Mouse (Mus musculus): Measurements from ENCODE around the gene Cd44. TPM values are rescaled to one million over a fixed set of nuclear protein-coding genes. Genes with fewer than 3 reads are reported as not detected.

Gene Cd44
- total RNA-seq (2021): 10 to 100 TPM; 10.8 to 13.1 TPM

- DNase-seq (ENCODE audit: extremely low spot score in 1 of 2, low spot score in 2 of 2): peak in 1 of 2 experiments; percentile 47
- intact Hi-C loops (cut with DNase I): no loop called here
Measured at GRCm38 (mm10) chr2:102900875-102901827, at the start of gene Cd44. Cd44 (minus strand) TSS chr2:102901665.

- no peak for DNase-seq (ENCODE audit: extremely low spot score in 1 of 2, low spot score in 2 of 2)
- intact Hi-C loops (cut with DNase I): no loop called here
Measured at GRCm38 (mm10) chr2:102948481-102948857, 47.0 kb upstream of the Cd44 start.

DNA sequence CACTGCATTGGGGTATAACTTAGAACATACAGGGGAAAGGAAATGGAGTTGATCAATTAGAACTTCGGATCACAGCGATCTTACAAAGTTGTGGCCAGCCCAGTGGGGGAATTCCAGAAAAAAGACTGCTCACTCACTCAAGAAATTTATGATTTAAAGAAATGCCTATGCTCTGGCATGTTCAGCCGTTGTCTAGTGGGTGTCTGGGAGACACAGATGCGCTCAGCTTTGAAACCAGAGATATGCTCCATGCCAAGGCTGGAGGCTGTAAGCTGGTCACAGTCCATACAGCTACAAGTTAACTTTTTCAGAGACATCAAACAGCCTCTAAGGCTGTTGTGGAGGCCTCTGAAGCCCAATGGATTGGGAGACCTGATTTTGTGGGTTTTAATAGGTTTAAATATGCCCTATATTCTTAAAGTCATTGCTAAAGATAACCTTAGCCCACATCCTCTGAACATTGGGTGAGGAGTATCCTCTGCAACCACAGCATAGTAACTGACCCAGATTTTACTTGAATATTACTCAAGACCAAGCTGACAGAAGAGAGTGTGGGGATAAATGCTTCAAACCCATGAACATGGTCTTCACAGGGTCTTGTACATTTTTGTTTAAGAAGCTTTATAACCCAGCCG, 46.5 kb upstream of the Cd44 start:
- DNase-seq (ENCODE audit: extremely low spot score in 1 of 2, low spot score in 2 of 2): no peak
- intact Hi-C loops (cut with DNase I): no loop called here

DNA sequence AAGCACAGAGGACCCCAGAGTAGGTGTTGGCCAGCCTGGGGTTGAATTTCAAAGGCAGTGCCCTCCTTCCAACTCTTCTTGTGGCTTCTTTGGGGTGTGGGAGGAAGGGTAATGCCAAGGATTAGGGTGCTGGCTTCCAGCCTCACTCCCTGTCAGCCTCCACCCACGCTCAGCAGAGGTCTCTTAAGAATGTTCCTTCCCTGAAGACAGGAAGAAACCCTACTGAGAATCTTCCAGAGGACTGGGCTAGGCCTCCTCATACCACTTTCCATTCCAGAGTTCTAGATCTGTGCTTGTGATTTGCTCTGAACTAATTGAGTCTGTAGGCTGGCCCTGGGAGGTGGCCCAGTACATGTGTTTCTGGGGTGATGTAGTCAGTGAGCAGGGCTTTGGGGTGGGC, 43.6 kb upstream of the Cd44 start:
- no peak for DNase-seq (ENCODE audit: extremely low spot score in 1 of 2, low spot score in 2 of 2)
- intact Hi-C loops (cut with DNase I): no loop called here

- no peak for DNase-seq (ENCODE audit: extremely low spot score in 1 of 2, low spot score in 2 of 2)
Measured at GRCm38 (mm10) chr2:102944415-102945012, 43.0 kb upstream of the Cd44 start.

GRCm38 (mm10) chr2:102943983-102944382, 42.5 kb upstream of the Cd44 start:
- intact Hi-C loops (cut with DNase I): no loop called here
- peak; percentile 31 to 63 for DNase-seq (ENCODE audit: extremely low spot score in 1 of 2, low spot score in 2 of 2)

More at GRCm38 (mm10) chr2:102944415-102945012, 43.0 kb upstream of the Cd44 start:
- intact Hi-C loops (cut with DNase I): no loop called here

DNA sequence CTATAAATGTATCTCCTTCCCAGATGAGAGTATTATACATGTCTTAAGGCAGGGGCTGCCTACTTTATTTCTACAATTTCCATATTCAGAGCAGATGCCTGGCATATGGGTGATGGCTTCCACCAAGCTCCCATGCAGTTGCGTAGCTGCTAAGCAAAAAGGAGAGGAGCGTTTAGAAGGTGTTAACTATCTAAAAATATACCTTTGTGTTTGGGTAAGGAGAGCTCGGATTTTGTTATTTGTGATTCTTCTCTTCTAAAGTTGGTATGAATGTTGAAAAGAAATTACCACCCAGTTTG, 41.3 kb upstream of the Cd44 start:
- DNase-seq (ENCODE audit: extremely low spot score in 1 of 2, low spot score in 2 of 2): peak in 1 of 2 experiments; percentile 40
- intact Hi-C loops (cut with DNase I): no loop called here

DNA sequence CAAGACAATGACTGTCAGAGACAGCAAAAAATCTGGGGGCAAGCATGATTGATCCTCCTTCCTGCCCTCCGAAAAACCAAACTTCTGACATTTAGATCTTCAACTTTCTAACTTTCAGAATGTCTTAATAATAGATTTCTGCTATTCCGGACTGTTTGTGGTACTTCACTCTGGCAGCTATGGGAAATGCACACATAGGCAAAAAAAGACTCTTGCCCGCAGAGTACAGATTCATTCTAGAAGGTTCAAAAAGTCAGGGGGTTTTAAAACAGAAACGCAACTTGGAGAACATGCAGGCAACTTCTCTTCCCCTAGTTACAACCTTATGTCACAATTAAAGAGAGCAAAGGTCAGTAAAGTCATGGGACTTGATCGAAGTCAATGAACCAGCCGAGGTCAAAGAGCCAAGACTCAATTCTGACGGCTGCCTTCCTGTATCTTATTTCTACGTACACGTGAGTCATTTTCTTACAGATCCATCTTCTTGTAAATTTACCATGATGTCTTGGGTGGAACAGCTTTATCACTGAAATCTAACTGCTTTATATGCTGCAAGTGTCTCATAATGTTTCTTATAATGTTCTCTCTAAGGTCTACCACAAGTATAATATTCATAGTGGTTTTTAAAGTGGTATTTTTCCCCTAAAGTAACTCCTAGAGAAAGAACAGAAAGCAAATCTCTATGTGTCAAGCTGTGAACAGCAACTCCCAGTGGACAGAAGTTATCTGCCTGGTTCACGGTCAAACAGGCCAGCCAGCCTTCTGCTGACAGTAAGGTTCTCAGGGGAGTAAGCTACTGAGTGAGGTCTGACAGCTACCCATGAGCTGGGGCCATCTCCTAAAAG, 40.7 kb upstream of the Cd44 start:
- intact Hi-C loops (cut with DNase I): no loop called here

DNA sequence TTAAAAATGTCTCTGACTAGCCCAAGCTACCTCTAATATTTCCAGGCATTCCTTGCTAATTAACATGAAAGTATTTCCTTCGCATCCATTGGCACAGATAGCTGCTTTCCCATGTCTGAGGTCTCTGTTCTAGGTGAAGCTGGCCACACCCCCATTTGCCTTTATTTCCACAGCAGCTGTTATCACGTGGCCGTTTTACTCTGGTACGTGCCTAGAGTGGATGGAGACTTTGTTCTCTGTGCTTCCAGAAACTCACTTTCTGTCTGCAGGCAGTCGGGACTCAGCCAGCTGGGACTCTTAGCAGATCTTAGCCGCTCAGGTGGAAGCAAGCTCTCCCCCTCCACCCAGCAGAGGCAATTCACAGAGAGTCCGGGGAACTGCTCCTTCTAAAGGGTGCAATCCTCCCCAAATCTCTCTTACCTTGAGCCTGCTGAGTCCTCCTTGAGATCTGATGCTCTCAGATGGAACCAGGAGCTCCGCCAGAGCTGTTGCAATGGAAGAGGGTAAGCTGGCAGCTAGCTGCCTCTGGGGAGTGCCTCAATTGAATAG, 39.4 kb upstream of the Cd44 start:
- no peak for DNase-seq (ENCODE audit: extremely low spot score in 1 of 2, low spot score in 2 of 2)
- intact Hi-C loops (cut with DNase I): no loop called here

More for the DNA sequence above, 40.7 kb upstream of the Cd44 start:
- no peak for DNase-seq (ENCODE audit: extremely low spot score in 1 of 2, low spot score in 2 of 2)

DNA sequence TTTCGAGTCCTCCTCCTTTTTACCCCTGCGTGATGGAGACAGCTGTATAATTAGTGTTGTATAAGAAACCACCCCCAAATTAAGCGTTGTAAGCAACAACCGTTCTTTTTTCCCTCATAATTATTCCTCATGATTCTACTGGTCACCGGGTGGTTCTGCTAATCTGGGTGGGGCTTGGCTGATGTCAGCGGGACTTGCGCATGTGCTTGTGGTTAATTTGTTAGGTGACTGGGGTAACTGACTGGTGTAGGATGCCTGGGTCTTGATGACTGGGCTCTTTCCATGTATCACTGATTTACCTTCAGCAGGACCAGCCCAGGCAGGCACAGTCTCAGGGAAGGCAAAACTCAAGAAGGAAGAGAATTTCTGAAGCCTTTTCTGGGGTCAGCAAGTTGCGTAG, 38.7 kb upstream of the Cd44 start:
- no peak for DNase-seq (ENCODE audit: extremely low spot score in 1 of 2, low spot score in 2 of 2)
- intact Hi-C loops (cut with DNase I): no loop called here

DNA sequence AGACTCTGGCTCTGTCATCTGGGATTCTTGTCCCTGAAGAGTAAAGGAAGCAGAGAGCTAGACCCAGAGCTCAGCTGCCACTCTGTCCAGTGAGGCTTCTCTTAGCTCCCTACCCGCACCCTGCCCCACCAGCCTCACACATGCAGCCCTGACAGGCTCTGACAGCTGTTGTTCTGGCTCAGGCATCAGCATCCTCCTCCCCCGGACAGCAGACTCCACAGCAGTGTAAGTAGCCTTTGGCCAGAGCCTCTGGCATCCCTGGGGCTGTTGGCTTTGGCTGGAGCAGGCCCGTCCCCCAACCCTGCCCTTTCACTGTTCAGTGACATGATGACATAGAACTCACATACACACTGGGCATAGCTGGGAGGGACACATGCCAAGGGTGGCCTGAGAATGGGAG, 35.4 kb upstream of the Cd44 start:
- intact Hi-C loops (cut with DNase I): no loop called here
- peak in 1 of 2 experiments; percentile 30 for DNase-seq (ENCODE audit: extremely low spot score in 1 of 2, low spot score in 2 of 2)

DNA sequence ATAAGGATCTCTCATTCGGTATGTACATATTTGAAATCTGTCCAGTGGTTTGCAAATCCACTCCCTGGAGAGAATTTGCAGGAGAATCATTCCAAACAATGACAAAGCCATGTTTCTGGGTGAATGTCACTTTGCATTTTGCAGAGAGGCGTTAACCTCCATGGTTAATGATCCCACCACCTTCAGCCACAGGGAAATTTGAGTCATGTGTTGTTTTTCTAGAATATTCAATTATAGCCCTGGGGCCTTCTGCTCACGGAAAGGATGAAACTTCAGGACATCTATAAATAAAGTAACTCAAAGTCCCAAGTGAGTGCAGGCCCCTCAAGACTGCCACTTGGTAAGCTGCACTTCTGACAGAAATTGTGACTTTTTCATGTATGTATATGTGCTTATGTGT, 33.4 kb upstream of the Cd44 start:
- intact Hi-C loops (cut with DNase I): no loop called here
- no peak for DNase-seq (ENCODE audit: extremely low spot score in 1 of 2, low spot score in 2 of 2)

DNA sequence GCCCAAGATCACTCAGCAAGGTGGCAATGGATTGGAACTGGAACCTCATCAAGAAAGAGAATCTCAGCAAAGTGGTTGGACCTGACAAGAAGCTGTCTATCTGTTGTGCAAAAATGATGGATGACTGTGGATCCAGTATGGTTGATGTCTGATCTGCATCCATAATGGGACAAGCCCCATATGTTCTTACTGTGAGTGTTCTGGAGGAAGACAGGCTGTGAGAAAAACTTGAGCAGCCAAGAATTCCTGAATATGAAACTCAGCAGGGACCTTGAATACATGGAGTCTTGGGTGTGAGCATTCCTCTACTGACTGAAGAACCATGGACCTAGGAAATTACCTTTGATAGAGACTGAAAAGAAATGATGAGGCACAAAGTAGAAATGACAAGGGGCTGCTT, 32.3 kb upstream of the Cd44 start:
- DNase-seq (ENCODE audit: extremely low spot score in 1 of 2, low spot score in 2 of 2): no peak

DNA sequence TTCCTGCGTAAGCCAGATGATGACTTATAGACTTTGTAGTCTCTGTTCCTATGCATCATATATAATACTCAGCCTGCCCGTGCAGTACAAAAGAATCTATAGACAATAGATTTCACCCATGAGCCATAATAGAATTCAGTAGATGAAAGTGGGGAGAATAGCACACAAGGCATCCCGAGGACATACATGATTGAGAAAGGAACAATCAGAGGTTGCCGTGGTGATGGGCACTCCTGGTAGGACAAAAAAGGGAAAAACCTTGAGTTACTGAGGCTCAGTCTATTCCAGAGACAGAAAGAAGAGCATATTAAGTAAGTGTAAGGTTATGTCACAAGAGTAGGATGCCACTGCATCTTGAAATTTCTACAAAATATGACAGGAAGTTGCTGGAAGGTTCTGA, 31.7 kb upstream of the Cd44 start:
- DNase-seq (ENCODE audit: extremely low spot score in 1 of 2, low spot score in 2 of 2): no peak
- intact Hi-C loops (cut with DNase I): no loop called here

More for the DNA sequence above, 32.3 kb upstream of the Cd44 start:
- intact Hi-C loops (cut with DNase I): no loop called here

DNA sequence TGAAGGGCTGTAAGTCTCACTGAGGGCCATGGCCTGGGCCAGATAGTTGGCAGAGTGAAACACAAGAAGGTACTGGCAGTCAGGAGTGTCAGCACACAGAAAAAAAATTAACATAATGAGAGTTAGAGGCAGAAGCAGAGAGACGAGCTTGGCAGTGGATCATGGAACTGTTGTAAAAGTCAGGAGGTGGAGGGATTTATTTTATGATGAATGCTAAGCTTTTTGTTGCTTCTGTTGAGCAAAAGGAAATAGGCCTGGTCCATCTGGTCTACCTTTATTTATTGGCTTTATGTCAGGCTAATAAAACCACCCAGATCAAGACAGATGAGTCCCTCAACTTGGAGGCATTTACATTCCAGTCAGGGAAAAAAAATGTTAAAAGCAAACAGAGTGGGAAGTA, 31.2 kb upstream of the Cd44 start:
- intact Hi-C loops (cut with DNase I): no loop called here
- DNase-seq (ENCODE audit: extremely low spot score in 1 of 2, low spot score in 2 of 2): no peak

DNA sequence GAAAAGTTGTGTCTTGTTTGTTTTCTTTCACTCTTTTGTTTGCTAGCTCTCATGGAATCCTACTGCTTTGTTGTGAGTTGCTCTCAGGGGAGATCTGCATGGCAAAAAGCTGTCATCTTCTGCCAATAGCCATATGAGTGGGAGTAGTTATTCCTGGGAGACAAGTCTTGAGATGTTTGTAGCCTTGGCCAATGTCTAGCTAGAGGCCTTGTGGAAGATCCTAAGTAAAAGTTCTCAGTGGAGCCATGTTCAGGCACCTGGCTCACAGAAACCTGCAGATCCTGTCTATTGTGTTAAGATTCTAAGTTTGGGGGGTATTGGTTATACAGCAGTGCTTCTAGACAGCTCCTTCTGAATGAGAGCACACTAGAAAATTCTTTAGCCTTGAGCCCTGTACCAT, 26.7 kb upstream of the Cd44 start:
- intact Hi-C loops (cut with DNase I): no loop called here
- DNase-seq (ENCODE audit: extremely low spot score in 1 of 2, low spot score in 2 of 2): no peak

- DNase-seq (ENCODE audit: extremely low spot score in 1 of 2, low spot score in 2 of 2): no peak
- intact Hi-C loops (cut with DNase I): no loop called here
Measured at GRCm38 (mm10) chr2:102924480-102924879, 23.0 kb upstream of the Cd44 start.

DNA sequence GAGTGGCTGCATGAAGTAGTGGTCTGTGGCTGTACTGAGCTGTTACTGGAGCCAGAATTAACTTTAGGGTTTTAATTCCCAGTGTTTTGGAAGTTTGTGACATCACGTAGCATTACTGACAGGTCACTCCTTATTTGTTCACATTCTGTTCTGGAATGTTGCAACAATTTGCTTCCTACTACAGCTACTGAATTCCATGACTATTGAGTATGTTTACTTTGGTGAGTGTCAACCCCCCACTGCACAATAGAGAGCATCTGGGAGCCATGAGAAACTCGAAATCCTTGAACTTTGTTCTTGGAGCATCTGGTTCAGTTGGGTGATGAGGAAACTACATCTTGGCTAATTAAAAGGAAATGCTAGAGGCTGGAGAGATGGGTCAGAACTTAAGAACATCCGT, 22.2 kb upstream of the Cd44 start:
- intact Hi-C loops (cut with DNase I): no loop called here

DNA sequence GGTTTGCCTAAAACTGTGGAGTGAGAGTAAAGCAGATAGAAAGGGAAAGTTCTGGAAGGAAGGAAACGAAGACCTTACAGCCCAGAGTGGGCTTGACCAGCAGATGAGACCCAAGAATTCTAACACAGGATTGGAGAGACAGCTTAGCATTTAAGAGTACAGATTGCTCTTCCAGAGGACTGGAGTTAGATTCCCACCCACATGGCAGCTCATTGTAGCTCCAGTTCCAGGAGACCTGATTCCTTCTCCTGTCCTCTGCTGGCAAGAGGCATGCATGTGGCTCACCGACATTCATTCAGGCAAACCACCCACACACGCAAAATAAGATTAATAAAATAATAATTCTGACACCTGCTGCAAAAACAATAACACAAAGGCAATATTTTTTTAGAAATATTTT, 20.6 kb upstream of the Cd44 start:
- no peak for DNase-seq (ENCODE audit: extremely low spot score in 1 of 2, low spot score in 2 of 2)
- intact Hi-C loops (cut with DNase I): no loop called here

More for the DNA sequence above, 22.2 kb upstream of the Cd44 start:
- no peak for DNase-seq (ENCODE audit: extremely low spot score in 1 of 2, low spot score in 2 of 2)

Data from left cerebral cortex, postnatal 10 days (tissue).